Mouse (Mus musculus): ENCODE data around the gene Actn2. TPM values are rescaled to one million over a fixed set of nuclear protein-coding genes. Genes with fewer than 3 reads are reported as not detected.
A peak's percentile ranks its signal among the peaks of the same experiment; 100 is the strongest.

The Actn2 gene
- total RNA-seq, 2 experiments from 2014 or later, result 16.9 to 17.6 TPM

DNA sequence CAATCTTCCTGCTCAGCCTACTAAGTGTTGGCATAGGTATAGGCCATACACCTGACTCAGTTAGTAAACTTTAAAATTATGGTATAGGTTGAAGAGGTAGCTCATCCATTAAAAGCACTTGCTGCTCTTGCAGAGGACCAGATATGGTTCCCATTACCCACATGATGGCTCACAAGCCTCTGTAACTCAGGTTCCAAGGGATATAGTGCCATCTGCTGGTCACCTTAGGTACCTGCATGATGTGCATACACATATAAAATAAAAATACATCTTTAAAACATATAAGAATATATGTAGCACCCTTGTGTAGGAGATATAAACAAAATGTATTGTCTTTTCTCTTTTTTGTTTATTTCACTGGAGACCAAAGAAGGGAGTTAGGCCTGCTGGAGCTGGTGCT, 79.1 kb downstream of the Actn2 start:
- DNase-seq (ENCODE audit: extremely low spot score in 1 of 2, low spot score in 1 of 2), result no peak

- DNase-seq (ENCODE audit: extremely low spot score in 1 of 2, low spot score in 1 of 2), result peak; percentile 81 to 82
Measured at GRCm38 (mm10) chr13:12257391-12258380, 82.9 kb downstream of the Actn2 start, which contains the start of gene Mtr. Mtr (minus strand) TSS chr13:12258113.

GRCm38 (mm10) chr13:12256871-12257390, 83.6 kb downstream of the Actn2 start:
- DNase-seq (ENCODE audit: extremely low spot score in 1 of 2, low spot score in 1 of 2), result no peak

DNA sequence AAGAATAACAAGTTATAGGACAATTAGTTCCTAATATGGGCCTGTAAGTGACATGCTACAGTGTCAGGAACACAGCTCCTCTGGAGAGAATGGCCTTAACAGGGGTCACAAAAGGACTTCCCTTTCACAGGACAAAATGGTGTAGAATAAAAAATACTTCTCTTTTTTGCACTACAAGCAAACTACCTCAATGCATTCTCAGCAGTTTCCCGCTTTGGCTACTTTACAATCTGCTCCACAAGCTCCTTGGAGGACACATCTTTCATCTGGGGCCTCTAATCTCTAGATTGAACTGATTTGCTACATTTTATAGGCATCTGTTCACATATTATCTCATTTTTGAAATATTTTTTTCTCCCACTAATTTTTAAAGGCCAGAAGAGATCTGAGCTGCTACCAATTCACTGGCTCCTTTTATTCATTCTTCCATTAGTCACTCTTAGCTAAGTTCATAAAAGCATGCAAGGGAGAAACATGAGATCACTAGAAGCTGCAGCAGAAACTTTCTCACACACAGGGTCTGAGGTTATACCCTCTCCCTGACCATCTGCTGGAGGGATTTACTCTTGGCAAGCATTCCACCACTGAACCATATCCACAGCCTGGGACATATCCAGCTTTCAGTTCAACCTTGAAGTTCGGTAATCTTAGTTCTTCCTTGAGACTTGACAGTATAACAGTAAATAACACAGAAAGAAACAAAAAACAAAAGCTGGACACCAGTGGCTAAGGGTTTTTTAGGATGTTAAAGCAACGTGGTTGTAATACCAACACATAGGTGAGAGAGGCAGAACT, 84.5 kb downstream of the Actn2 start:
- DNase-seq (ENCODE audit: extremely low spot score in 1 of 2, low spot score in 1 of 2), result no peak

- DNase-seq (ENCODE audit: extremely low spot score in 1 of 2, low spot score in 1 of 2), result no peak
Measured at GRCm38 (mm10) chr13:12250496-12250895, 90.1 kb downstream of the Actn2 start.

- DNase-seq (ENCODE audit: extremely low spot score in 1 of 2, low spot score in 1 of 2), result no peak
Measured at GRCm38 (mm10) chr13:12249195-12249898, 91.2 kb downstream of the Actn2 start.

GRCm38 (mm10) chr13:12245938-12246337, 94.6 kb downstream of the Actn2 start:
- DNase-seq (ENCODE audit: extremely low spot score in 1 of 2, low spot score in 1 of 2), result no peak

DNA sequence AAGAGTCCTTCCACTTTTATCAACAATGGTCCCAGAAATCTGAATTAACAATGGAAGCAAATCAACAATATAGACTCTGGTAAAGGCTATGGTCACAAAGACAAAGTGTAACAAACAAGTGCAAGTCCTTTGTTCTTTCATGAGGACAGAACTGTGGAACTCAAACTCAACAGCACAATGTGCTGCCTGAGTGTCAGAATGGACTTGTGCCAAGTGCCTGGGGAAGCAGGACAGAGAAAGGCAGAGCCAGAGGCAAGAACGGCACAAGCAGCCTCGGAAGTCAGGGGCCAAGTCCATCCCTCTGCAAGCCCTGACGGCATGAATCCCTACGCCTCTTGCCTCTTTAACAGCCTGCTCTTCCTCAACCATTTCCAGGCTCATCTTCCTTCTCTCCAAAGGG, 96.6 kb downstream of the Actn2 start:
- no peak for DNase-seq (ENCODE audit: extremely low spot score in 1 of 2, low spot score in 1 of 2)

DNA sequence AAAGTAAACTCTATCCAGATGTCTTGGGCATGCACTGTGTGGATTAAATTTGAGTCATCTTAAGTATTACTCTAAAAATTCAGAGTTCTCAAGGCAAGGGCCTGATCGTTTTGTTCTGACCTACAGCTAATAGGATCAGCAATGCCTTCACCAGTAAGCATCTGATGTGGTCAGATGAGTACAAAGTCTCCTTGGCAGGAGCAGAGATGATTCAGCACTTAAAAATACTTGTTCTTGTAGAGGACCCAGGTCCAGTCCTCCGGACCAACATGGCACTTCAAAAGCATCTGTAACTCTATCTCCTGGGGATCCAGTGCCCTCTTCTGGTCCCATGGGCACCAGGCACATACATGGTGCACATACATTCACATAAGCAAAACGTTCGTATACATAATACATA, 108.4 kb downstream of the Actn2 start:
- no peak for DNase-seq (ENCODE audit: extremely low spot score in 1 of 2, low spot score in 1 of 2)

- no peak for DNase-seq (ENCODE audit: extremely low spot score in 1 of 2, low spot score in 1 of 2)
Measured at GRCm38 (mm10) chr13:12228248-12228647, 112.3 kb downstream of the Actn2 start.

DNA sequence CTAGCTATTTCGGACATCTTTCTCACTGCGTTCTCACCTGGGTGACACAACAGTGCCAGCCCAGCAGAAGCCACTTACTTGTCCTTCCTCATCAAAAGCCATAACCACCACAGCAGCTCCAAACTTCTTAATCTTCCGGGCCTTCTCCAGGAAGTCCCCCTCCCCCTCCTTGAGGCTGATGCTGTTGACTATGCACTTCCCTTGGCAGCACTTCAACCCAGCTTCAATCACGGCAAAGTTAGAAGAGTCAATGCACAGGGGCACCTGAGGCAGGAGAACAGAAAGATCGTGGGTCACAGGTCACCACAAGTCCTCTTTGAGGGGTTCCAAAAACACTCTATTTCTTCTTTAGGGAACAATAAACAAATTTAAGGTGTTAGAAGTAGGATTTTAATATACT, 113.0 kb downstream of the Actn2 start:
- no peak for DNase-seq (ENCODE audit: extremely low spot score in 1 of 2, low spot score in 1 of 2)

Other genes with a start within 250 kb of the Actn2 start
- gene Ryr2, start 233.8 kb downstream of the Actn2 start, total RNA-seq (2021), result 100 to 1,000 TPM; 175 to 248 TPM
- 10 to 100 TPM; 16.7 to 17.3 TPM for gene Mtr, start 82.6 kb downstream of the Actn2 start, total RNA-seq (2021)
- 10 to 100 TPM; 26.5 to 31.4 TPM for gene Heatr1, start 54.3 kb upstream of the Actn2 start, total RNA-seq (2021)
- 10 to 100 TPM; 27.1 to 34.3 TPM for gene Lgals8, start 124.2 kb upstream of the Actn2 start, total RNA-seq (2021)
- gene Edaradd, start 179.7 kb upstream of the Actn2 start, total RNA-seq (2021), result under 1 TPM; 0.22 to 0.28 TPM
- gene Ero1lb, start 225.1 kb upstream of the Actn2 start, total RNA-seq (2021), result 10 to 100 TPM; 12.7 to 13.6 TPM